Mouse (Mus musculus) forelimb bud, embryonic 11.5 days (tissue): ENCODE measurements around the gene Foxred1.

Source experiments
- DNase-seq: peaks from one replicate; pipeline ENCODE4 v3.0.0-alpha.2; 2012; ENCODE audit warnings: low read depth, low spot score

Gene Foxred1

DNA sequence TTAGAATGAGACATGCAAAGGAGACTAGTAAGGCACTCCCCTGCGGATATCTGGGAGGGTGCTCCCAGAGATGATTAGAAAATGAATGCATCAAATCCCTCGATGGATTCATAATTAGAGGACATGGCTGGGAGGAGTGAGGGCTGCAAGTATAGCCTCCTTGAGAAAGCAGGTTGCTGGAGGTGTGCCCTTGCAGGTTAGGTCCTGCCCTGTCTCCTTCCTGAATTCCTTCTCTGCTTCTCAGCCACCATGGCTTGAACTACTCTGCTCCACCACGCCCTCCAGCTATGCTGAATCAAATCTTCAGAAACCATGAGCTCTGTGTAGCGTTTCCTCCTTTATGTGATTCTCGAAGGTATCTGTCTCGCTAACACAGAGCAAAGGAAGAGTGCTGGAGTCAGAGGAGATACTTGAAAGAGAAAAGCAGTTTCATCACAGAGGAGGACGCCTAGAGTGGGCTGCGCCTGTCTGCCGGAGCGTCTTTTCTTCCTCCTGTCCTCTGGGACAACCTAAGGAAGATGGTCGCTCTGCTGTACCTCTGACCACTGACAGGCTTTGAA lies 17.8 kb downstream of the Foxred1 start:
- DNase-seq, result no peak

DNA sequence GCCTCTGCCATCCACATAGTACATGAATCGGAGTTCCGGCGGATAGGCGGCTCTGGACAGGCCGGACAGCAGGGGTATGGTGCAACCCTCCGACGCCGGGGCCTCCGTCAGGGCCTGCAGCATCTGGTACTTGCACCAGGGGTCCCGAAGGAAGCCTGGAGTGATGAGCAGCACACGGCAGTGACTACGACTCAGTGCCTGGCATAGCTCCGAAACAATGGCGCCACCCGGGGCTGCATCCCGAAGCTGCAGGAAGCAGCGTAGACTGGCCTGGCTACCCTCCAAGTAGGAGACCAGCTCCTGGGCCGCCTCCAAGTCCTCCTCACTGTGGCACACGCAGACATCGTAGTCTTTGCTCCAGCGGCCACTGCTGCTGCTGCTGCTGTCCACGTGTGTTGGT lies 22.2 kb downstream of the Foxred1 start:
- DNase-seq, result no peak

DNA sequence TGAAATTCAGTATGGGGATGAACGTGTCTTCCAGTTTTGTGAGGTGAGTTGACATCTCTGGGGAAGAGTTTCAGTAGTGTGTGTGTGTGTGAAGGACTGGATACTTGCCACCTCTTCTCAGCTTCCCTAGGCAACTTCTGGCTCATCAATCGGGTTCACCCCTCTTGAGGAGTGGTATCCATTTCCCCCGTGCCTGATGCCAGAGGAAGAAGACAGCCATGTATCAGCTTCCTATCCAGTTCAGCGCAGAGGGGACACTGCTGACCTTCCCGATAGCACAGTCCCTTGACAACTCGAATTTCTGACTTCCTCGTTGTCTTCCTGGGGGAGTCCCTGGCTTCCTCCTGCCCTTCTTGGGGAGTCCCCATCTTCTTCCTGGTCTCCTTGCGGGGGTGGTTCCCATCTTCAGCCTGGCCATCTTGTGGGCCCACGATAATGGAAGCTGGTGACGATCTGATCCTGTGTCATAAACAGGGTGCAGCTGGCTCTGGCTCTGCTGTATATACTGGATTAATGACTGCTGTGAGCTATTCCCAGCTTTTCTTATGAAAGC lies 23.4 kb downstream of the Foxred1 start:
- DNase-seq, result no peak

DNA sequence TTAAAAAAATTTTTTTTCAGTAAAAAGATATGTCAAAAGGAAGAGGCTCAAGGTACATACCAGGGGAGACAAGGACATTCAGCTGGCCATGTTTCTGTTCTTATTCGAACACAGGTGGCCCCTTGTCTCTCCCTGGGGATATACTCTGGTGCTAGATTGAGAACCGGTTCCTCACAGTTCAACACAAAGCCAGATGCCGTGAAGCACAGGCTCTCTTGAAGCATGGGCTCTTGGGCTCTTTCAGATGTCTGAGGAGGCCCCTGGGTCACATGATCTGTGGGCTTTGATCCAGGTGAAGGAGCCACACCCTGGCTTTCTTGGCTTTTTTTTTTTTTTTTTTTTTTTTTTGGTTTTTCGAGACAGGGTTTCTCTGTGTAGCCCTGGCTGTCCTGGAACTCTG lies 24.4 kb downstream of the Foxred1 start:
- no peak for DNase-seq

DNA sequence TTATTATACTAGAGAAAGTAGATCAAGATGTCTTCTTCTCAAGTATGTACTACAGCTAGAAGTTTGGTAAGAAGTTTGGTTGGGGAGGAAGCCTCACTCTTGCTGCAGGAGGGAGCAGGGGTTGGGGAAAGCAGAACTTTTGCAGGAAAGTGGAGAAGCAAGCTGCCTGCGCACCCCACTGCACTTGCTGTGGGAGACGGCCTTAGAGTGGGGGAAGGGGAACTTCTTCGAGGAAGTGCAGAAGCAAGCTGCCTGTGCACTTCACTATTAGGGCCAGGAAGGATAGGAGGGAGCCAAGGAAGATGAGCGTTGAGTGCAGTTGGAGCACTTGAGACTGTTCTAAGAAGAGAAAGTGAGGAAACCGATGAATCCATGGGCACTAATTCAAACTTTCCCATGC lies 27.5 kb downstream of the Foxred1 start:
- no peak for DNase-seq

DNA sequence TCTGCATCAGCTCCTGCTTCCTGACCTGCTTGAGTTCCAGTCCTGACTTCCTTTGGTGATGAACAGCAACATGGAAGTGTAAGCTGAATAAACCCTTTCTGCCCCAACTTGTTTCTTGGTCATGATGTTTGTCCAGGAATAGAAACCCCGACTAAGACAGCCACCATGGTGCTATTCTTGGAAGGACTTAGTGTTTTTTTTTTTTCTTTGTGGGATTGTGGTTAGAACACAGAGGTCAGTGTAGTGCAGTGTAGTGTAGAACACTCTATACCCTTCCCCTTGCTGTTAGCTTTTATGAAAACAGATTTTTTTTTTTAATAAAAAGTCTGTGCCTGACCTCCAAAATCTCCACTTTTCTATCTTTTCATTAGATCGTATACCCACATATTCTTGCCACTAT lies 28.0 kb downstream of the Foxred1 start:
- DNase-seq, result no peak

DNA sequence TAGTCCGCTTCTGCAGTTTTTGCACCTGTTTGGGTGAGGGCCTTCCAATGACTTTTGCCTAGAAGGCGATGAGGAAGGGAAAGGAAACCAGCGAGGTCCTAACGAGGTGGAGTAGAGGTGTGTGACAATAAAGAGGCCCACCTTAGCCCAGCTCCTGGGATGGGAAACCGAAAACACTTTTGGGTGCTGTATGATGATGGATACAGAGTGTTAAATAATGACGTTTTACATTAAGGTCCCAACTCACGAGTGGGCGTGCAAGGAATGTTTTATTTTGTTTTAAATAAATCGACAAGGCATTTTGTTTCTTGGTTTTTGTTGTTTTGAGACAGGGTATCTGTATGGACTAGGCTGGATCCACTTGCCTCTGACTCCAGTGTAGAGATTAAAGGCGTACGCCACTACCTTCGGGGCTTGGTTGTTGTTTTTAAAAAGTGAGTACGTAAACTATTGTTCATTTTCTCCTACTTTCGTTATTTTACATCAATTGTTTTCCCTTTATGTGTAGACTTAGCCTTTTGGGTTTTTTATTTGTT lies 34.7 kb downstream of the Foxred1 start:
- DNase-seq, result no peak

DNA sequence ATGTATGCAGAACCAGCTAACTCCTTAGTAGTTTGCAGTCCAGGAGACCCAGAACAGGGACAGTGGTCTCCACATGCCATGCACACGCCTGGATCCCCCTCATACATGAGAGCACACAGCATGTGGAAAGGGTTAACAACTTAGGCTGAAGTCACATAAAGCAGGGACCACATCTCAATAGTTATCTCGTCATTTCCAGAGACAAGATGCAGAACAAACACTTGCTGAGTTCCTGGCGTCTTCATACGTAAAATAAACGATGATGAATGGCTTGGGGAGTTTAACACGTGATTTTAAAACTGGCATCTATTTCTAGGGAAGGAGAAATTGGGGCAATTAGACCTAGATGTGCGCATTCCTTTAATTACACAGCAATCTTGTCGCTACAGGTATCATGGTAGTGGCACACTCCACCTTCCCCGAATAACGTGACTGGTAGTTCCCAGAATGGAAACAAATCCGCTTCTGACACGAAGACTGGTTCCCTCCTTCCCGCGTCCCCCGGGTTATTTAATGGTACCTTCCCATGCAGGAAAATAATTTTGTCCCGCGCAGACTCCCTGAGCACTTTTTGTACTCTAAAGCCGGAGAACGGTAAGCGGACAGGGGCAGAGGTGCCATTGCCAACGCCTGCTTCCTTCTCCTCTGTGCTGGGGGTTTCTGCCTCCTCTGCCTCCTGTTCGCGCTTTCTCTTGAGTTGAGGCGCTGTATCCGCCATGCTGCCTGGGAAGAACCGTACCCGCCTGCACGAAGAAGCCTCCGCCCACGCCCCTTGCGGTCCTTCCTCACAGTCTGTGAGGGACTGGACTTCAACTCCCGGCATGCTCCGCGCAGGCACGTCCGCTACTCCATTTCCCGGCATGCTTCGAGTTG lies 35.4 kb downstream of the Foxred1 start, which contains the start of gene Dcps:
Dcps (minus strand) TSS at position 811 of the 873 bp plus-strand sequence.
- DNase-seq, result peak; percentile 89

DNA sequence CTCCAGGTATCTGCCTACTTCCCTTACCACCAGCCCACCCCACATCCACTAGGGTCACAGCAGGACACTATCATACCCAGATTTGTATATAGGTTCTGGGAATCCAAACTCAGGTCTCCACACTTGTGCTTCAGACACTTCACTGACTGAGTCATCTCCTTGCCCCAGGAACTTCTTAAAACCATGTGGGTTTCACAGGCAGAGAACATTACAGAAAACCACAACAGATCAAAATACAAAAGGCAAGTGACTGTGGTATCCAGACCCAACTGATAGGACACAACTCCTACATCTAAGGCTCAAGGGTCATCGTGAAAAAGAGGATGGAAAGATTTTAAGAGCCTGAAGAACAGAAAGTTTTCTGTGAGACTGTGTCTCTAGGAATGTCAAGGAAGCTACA lies 37.5 kb downstream of the Foxred1 start:
- no peak for DNase-seq

DNA sequence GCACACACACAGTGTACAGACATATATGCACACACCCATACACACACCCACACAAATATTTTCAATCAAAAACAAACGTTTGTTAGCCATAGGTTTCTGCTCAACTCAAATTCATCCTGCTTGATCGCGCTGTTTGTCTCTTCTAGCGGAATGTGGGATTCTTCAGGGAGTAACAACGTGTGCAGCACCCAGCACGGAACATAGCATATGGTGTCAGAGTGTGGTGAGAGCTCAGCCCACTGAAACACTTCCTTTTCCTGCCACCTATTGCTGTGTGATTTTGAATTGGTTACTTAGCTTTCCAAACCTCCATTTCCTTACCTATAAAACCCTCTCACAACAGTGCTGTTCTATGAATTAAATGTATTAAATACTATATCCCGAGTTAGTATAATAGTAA lies 40.8 kb downstream of the Foxred1 start:
- no peak for DNase-seq

DNA sequence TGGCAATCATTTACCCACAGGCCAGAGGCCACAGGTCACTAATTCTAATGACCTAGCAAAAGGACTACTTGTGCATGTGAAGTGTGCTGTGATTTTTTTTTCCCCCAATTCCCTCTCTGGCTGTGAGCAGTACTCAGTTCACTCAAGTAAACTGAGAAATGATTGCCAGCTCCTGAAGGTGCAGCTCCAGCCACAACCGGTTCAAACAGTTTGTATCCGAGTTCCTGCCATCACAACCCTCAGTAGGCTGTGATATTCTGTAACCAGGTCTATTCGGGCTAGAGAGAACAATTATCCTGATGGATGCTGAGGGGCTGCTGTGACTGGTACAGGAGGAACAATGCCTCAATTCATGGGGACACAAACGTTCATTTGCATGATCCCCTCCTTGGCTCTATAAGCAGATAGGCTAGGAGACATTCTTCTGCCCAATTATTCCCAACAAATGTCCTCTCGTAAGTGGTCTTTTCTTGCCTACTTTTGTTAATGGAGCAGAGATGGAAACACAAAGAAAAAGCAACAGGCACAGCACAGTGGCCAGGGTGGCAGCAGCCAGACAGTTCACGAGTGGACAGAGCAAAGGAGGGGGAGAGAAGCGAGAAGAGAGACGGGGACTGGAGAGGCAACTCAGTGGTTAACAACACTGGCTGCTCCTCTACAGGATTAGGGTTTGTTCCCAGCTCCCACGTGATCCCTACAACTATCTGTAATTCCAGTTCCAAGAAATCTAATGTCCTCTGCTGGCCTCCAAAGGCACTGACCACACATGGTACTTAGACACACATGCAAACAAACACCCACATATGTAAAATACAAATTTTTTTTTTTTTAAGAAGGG lies 43.8 kb downstream of the Foxred1 start:
- DNase-seq, result no peak

DNA sequence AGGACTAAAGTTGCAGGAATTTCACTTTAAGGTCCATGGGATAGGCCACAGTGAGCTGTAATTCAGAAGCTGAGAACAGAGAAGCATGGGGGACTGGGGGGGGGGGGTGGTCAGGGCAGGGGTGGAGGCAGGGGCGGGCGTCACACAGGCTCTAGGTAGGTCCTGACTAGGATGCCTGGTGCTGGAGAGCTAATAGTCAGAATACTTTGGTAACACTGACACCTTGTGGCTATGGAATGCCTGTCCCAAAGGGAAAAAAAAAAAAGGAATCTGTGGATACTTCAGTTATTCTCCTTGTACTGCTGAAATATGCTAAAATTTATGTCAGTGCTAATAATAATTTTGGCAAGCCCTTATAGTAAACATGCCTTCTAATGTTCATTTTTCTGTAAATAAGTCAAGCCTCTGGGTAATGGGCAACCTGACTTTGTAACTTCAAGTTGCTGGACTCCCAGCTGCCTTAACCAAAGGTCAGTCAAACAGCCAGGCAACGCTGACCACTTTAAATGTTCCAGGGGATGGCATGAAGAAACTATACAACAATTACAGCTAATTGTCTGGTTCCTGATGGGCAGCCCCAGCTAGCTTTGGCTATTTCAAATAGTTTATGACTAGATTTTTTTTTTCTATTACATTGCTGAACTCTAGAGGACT lies 44.6 kb downstream of the Foxred1 start:
- peak; percentile 46 for DNase-seq

DNA sequence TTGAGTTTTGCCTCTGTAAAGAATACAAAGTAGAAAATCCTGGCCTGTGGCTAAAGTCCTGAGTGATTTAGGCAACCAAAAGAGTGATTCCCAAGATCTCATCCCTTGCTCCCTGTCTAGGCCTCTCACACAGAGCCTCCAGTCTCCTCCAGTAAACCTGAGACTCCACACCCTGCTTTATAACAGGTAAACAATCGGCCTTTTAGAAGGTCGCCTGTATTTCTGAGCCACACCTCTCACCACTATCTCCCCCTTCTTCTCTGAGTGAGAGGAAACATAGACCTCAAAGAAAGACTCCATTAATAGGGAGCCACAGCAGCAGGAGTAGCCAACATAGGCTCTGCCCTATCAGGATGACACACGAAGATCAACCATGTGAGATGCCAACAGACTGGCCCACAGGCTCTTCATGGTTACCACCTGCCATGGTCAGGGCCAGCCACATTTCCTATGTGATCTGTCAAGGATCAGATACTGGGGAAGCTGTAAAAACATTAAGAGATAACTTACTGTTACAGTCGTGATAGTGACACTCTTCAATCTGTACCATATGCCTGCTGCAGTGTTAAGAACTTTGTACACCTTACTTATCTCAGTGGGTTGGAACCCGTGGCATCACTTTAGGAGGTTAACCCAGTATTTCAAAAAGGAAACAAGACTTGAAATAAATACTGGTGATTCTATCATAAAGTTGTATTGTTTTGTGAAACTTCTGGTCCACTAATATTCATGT lies 46.5 kb downstream of the Foxred1 start:
- DNase-seq, result no peak

DNA sequence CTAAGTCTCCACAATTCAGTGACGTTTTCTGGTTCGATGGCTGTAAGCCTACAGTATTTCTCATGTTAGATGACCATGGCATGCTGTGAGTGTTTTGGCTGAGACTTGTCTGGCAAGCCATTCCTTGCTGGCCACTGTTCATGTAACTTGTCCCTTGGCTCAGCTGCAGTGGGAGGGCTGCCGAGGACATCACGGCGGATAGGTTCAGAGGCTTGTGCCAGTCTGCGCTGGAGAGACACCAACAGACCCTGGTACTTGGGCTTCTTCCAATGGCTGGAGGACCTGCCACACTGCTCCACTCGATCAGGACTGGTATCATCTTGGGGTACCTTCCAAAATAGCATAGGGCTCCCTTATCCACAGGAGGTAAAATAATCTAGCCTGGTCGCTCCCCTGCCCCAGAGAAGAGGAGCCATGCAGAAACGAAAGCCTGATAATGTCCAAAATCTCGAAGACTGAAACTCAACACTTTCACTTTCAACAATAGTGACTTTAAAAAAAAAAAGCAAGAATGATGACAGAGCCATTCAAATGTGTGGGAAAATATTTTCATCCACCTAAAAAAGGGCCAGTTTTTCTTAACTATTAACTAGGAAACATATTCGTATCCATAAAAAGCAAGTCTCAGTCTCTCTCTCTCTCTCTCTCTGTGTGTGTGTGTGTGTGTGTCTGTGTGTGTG lies 47.7 kb downstream of the Foxred1 start:
- no peak for DNase-seq

DNA sequence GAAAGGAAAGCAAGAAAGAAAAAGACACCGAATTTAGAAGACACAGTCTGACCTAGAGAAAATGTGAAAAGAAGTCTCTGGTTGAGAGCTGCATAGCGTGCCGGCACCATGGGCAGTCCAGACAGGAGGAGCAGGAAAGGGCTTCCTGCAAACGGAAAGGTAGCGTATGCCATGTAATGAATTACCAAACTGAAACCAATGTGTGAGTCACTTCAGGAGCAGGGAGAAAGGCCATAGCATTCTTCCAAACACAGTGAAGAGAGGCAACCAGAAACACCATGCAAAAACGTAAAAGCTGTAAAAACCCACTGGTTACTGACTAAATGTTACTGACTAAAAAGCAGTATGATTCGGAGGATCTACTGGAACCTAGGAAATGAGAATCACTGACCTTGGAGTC lies 49.1 kb downstream of the Foxred1 start:
- DNase-seq, result no peak

DNA sequence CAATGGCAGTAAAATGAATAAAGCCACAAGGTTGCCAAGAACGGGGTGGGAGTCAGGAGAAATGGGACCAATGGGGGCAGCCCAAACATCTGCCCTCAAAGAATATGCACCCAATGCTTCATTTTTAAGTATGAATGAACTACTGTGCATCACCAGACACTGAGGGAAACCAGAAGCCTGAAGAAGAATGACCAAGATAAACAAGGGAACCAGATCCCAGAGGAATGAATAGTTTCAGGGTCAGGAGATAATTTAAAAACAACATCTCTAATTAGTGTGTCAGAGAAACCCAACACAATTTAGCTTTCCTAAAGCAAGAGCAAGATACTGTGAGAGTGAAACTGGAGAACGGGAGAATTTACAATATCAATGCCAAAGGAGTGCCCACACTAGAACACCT lies 50.2 kb downstream of the Foxred1 start:
- no peak for DNase-seq

DNA sequence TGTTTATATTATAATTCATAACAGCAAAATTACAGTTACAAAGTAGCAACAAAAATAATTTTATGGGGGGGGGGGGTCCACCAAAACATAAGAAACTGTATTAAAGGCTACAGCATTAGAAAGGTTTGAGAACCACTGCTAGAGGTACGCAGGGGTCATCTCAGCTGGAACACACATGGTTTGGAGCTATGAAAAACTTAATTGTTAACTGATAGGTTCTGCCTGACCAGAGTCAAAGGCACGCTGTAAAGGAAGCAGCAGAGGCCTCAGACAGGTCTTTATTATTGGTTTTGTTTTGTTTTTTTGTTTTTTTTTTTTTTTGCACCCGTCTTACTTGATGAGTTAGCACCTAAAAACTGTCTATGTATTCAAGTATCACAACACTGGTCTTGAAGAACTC lies 52.4 kb downstream of the Foxred1 start:
- no peak for DNase-seq

DNA sequence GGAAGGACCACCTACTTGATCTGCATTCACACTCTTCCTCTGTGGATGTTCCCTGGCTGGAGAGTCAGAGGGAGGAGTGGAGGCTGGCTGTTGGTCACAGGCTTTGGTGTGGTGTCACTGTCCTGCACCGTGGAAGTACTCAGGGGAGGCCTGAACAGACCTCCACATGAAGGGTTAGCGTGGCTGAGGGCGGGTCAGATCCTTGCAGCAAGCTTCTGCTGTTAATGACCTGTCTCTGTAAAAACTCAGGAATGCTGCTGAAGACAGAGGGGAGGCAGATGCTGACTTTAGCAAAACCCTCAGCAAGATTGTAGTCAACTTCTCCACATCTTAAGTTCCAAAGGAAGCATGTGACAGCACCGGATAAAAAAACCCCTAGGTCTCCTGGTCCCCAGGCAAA lies 54.0 kb downstream of the Foxred1 start:
- no peak for DNase-seq

DNA sequence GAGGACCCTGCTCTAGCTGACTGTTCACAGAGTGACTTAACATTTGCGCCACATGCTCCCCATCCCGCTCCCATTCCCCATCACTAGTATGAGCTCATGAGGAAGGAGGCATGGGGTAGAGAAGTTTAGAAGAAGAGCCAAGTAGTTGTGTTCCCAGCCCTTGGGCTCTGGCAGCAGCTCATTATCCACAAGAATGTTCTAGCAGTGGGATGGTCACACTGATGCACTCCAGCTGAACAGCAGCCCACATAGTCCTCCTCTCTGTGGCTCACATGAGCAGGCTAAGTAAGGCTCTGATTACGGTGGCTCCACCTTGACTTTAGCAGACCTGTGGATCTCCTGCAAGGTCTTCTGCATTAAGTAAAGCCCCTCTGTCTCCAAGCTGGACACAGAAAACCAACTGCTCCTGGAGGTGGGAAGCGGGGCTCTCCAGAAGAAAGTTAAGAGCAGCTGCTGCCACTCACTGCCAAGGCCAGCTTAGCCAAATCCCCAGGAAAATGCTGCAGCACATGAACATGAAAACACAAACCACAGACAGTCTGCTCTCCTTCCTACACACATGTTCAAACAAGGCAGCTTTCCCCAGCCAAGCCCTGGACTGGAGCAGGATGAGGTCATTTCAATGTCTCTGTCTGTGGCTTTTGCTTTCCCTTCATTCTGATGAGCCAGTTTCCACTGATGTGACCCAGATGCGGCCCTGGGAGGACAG lies 54.7 kb downstream of the Foxred1 start:
- DNase-seq, result no peak
